Mouse (Mus musculus) heart, postnatal 14 days (tissue): ENCODE results near the gene Sinhcaf. TPM values are rescaled to one million over a fixed set of nuclear protein-coding genes. Genes with fewer than 3 reads are reported as not detected.
A peak's percentile ranks its signal among the peaks of the same experiment; 100 is the strongest.
"Not testable (repeated sequence)": the region's sequence is repeated elsewhere in the genome, so short reads cannot be mapped to it uniquely, and the experiment has no call there.

Source experiments
- DNase-seq, 2 experiments: peaks; one replicate each; pipeline ENCODE4 v3.0.0; 2021 to 2022
- intact Hi-C: fragments of 180-260 bp; cut with DNase I; formaldehyde crosslinking; loops from one replicate; pipeline ENCODE4 v1.15.1; 2025
- total RNA-seq, 2 experiments: library from RNA; stranded (reverse); gene quantifications; 2 replicates each; pipeline ENCODE4 v1.2.3; 2021

The Sinhcaf gene
- total RNA-seq, 2 experiments from 2014 or later, result 6.4 to 6.9 TPM

DNA sequence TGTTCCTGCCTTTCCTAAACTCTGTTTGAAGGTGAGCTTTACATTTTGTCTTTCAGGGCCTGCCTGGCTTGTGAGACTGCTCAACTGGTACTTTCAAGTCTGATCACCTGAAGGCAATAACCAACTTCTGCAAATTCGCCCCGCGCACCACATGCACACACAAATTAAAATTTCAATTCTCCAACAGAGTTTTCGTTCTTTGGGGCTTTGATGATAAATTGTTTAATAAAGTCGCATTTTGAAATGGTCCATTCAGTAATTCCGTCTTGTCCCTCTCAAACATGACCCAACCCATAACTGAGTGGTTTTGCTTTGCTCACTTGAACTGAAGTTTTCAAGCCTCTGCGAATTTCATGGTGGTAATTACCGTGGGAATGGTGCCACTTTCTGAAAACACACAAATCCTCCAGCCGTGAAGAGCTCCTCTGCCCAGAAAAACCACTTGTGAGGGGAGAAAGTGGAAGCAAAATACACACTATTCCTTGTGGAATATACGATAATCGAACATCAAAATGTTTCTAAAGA lies 676 bp upstream of the Sinhcaf start:
- intact Hi-C loops, result loop anchor here (5.0 kb wide), 1 partner anchor 155 kb away; the partner anchor contains the start of gene Dennd5b
- no peak for DNase-seq

GRCm38 (mm10) chr6:148945509-148946408 lies 508 bp downstream of the Sinhcaf start:
- intact Hi-C loops, result loop anchor here (5.0 kb wide), 1 partner anchor 157 kb away; the partner anchor contains the start of gene Dennd5b
- peak; percentile 42 to 52 for DNase-seq

DNA sequence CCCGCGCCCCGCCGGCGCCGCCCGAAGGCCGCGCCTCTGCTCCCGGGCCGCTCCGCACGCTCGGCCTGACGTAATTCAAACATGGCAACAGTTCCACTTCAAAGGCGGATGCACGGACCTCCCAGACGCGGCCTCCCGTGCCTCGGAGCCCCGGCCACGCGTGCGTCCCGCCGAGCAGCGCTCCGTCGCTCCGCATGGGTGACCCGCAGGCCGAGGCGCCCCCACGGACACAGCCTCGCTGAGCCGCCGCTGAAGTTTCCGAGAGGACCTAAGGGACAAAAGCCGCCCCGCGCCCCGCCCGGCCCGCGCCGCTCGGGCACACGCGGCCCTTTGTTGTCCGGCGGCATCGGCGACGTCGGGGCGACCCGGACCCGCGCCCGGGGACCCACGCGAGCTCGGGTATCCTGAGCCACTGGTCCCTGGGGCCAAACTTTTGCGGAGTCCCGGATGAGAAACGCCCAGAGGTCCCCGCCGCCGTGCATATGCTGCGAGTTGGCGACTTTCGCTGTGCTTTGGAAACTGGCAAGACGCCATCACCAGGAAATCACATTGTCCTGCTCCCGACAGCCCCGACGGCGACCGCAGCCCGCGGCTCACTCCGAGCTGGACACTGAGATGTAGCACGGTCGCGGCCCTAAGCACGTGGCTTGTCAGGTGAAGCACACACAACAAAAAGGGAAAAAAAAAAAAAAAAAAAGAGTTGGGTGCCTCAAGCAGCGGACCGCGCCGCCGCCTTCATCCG lies 1.3 kb downstream of the Sinhcaf start:
- peak; percentile 68 to 70 for DNase-seq
- intact Hi-C loops, result loop anchor here (5.0 kb wide), 2 partner anchors 48 to 157 kb away; partner anchors contain the start of genes Caprin2 and Dennd5b

- intact Hi-C loops, result loop anchor here (5.0 kb wide), 1 partner anchor 47 kb away; the partner anchor contains the start of gene Caprin2
- DNase-seq, result no peak
These were observed 1.9 kb downstream of the Sinhcaf start for GRCm38 (mm10) chr6:148944344-148944766.

DNA sequence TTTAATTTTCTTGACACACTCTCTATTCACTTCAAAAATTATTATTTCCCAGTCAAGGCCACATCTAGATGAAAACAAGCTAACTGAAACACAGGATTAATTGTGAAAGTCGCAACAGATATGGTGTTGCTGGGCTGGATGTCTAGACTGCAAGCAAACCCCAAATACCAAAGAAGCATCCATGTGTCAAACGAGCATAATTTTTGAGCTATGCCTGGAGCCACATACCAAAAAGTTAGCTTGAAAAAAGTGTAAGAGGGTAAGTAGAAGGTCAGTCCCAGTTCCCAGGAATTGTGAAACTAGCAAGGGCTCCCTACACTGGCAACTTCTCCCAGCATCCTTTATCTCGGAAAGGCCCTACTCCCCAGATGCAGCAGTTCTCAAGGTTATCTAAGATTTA lies 2.6 kb downstream of the Sinhcaf start:
- intact Hi-C loops, result loop anchor here (5.0 kb wide), 1 partner anchor 46 kb away; the partner anchor contains the start of gene Caprin2
- DNase-seq, result no peak

GRCm38 (mm10) chr6:148942406-148942805 lies 3.9 kb downstream of the Sinhcaf start:
- no peak for DNase-seq
- intact Hi-C loops, result loop anchor here (5.0 kb wide), 1 partner anchor 45 kb away; the partner anchor contains the start of gene Caprin2

- intact Hi-C loops, result loop anchor here (5.0 kb wide), 1 partner anchor 45 kb away; the partner anchor contains the start of gene Caprin2
These were observed 4.4 kb downstream of the Sinhcaf start for GRCm38 (mm10) chr6:148941880-148942279.

DNA sequence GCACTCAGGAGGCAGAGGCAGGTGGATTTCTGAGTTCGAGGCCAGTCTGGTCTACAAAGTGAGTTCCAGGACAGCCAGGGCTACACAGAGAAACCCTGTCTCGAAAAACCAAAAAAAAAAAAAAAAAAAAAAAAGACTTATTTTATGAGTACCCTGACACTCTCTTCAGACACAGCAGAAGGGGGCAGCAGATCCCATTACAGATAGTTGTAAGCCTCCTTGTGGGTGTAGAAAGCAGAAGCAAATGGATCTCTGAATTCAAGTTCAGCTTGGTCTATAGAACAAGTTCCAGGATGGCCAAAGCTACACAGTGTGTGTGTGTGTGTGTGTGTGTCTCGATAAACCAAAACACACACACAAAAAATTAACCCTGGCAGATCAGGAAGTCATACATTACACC lies 5.9 kb downstream of the Sinhcaf start:
- intact Hi-C loops, result loop anchor here (5.0 kb wide), 1 partner anchor 43 kb away; the partner anchor contains the start of gene Caprin2

More at GRCm38 (mm10) chr6:148941880-148942279, 4.4 kb downstream of the Sinhcaf start:
- no peak for DNase-seq

GRCm38 (mm10) chr6:148937693-148938092 lies 8.6 kb downstream of the Sinhcaf start:
- intact Hi-C loops, result no loop called here
- no peak for DNase-seq

More for the DNA sequence above, 5.9 kb downstream of the Sinhcaf start:
- not testable (repeated sequence) for DNase-seq

DNA sequence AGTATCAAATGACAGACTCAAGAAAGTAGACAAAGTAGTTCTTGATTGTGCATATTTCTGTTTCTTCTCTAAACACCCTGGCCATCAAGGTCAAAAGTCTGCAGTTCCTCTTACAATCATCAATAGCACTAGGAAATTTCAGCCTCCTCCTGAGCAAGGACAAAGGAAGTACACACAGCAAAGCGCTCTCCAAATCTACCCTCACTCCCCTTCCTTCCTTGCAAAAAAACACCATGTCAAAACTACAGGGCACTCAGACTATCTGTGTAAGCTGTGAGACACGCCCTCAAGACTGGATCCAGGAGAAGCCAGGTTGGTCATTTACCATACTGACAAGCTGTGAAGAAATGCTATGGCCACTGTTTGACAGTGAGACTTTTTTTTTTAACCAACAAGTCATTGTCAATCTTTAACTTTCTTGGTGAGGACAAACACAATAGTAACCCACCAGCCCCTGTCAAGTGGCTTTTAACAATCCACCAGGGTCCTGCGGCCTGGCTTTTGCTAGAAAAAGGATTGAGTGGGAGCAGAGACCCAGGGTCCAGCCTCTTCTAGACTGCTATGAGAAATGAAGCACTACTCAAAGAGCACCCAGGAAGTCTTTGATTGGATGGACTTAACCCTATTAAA lies 11.2 kb downstream of the Sinhcaf start:
- intact Hi-C loops, result no loop called here
- DNase-seq, result no peak

- intact Hi-C loops, result no loop called here
- no peak for DNase-seq
These were observed 15.0 kb downstream of the Sinhcaf start for GRCm38 (mm10) chr6:148931281-148931680.

- no peak for DNase-seq
These were observed 27.3 kb downstream of the Sinhcaf start for GRCm38 (mm10) chr6:148918841-148919398.

GRCm38 (mm10) chr6:148917672-148918071 lies 28.6 kb downstream of the Sinhcaf start:
- DNase-seq, result no peak
- intact Hi-C loops, result loop anchor here (10.0 kb wide), 1 partner anchor 703 kb away; the partner anchor contains the start of gene Ergic2

More at GRCm38 (mm10) chr6:148918841-148919398, 27.3 kb downstream of the Sinhcaf start:
- intact Hi-C loops, result loop anchor here (10.0 kb wide), 1 partner anchor 704 kb away; the partner anchor contains the start of gene Ergic2

GRCm38 (mm10) chr6:148916817-148917216 lies 29.4 kb downstream of the Sinhcaf start:
- intact Hi-C loops, result loop anchor here (10.0 kb wide), 1 partner anchor 702 kb away; the partner anchor contains the start of gene Ergic2
- DNase-seq, result peak; percentile 4 to 9

GRCm38 (mm10) chr6:148913938-148914337 lies 32.3 kb downstream of the Sinhcaf start:
- intact Hi-C loops, result loop anchor here (2.0 to 10.0 kb wide), 2 partner anchors 665 to 699 kb away; partner anchors contain the start of gene Ergic2
- peak; percentile 28 to 63 for DNase-seq

DNA sequence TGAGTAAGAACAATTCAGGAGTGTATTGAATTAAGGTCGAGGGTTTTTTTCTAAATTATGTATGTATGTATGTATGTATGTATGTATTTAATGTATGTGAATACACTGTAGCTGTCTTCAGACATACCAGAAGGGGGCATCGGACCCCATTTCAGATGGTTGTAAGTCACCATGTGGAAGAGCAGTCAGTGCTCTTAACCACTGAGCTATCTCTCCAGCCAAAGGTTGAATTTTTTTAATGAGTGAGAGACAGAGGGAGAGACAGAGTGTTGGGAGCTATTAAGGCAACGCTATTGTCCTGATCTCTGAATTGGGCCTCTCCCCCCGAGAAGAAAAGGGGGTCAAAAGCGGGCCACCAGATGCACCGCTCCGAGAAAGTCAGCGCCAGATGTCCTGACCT lies 34.4 kb downstream of the Sinhcaf start:
- intact Hi-C loops, result loop anchor here (2.0 to 10.0 kb wide), 2 partner anchors 663 to 697 kb away; partner anchors contain the start of gene Ergic2
- DNase-seq, result not testable (repeated sequence)

DNA sequence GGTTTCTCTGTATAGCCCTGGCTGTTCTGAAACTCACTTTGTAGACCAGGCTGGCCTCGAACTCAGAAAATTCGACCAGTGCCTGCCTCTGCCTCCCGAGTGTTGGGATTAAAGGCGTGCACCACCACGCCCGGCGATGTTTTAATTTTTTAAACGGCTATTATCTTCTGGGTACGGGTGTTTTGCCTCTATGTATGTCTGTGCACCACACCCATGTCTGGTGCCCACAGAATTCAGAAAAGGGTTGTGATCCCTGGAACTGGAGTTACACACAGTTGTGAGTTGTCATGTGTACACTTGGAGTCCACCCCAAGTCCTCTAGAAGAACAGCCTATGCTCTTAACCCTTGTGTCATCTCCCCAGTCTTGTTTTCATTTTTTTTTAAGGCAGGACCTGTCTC lies 39.3 kb downstream of the Sinhcaf start:
- DNase-seq, result no peak
- intact Hi-C loops, result no loop called here

- intact Hi-C loops, result no loop called here
These were observed 43.5 kb downstream of the Sinhcaf start for GRCm38 (mm10) chr6:148902728-148903127.

GRCm38 (mm10) chr6:148896507-148896851 lies 49.8 kb downstream of the Sinhcaf start:
- DNase-seq, result no peak
- intact Hi-C loops, result loop anchor here (5.0 kb wide), 2 partner anchors 46 to 64 kb away; partner anchors contain the start of gene Ipo8

More at GRCm38 (mm10) chr6:148902728-148903127, 43.5 kb downstream of the Sinhcaf start:
- DNase-seq, result no peak
